Mouse (Mus musculus) v-Abl transformed pro-B cells (cell line): ENCODE results near the gene Bclaf1.

ENCODE experiments used
- in situ Hi-C, 2 experiments: fragments of 400-800 bp; cut with MboI; formaldehyde crosslinking; loops; one replicate each; pipeline ENCODE4 v1.15.1; 2025; ENCODE audit not compliant: unreplicated experiment in 2 of 2

The Bclaf1 gene

DNA sequence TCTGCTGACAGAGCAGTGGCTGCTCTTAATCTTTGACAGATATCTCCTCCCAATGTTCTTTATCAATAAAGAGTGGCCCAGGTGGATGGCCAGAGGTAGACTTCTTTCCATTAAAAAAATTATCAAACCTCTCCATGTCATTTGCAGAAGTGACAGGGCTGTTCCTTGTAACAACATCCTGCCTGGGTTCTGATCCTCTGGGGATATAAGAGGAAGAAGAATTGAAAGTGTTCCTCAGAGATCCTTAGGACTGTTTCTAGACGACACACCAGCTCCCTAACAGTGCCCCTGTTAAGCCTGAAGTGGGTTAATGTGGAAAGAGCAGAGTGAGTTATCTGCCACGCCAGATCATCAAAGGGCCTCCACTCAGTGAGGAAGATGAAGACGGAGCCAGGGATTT, 78.3 kb downstream of the Bclaf1 start:
- in situ Hi-C loops: no loop called here
